Mouse (Mus musculus): ENCODE measurements around the gene Zfp768. TPM values are rescaled to one million over a fixed set of nuclear protein-coding genes. Genes with fewer than 3 reads are reported as not detected.

Zfp768 gene
- polyA plus RNA-seq, 1 experiment from 2014 or later: 16.7 TPM

- no peaks in the 10 kb centered on the region for H3K27me3 ChIP-seq
- no peak overlapping the region for H3K27ac ChIP-seq (replicated peaks)
- WGBS: 85% methylated on average over 4 of the region's 4 CpGs
- H3K4me1 ChIP-seq: no peaks in the 10 kb centered on the region
- no peak overlapping the region for H3K4me2 ChIP-seq (replicated peaks)
- no peak for ATAC-seq (ENCODE audit: insufficient number of reproducible peaks, low FRiP score, low TSS enrichment, low read depth)
- no peak overlapping the region for H3K4me3 ChIP-seq (replicated peaks)
- H3K9ac ChIP-seq: no peak overlapping the region
- H3K36me3 ChIP-seq: no peaks in the 10 kb centered on the region
- no peaks in the 10 kb centered on the region for H3K9me3 ChIP-seq (replicated peaks)
Measured at GRCm38 (mm10) chr7:127335604-127336003, 9.8 kb downstream of the Zfp768 start.

- H3K4me1 ChIP-seq: no peaks in the 10 kb centered on the region
- H3K4me2 ChIP-seq (replicated peaks): no peak overlapping the region
- no peak for ATAC-seq (ENCODE audit: insufficient number of reproducible peaks, low FRiP score, low TSS enrichment, low read depth)
- H3K36me3 ChIP-seq: no peaks in the 10 kb centered on the region
- no peaks in the 10 kb centered on the region for H3K27me3 ChIP-seq
- WGBS: 88% methylated on average over 6 of the region's 6 CpGs
- H3K27ac ChIP-seq (replicated peaks): no peak overlapping the region
- no peak overlapping the region for H3K4me3 ChIP-seq (replicated peaks)
- H3K9me3 ChIP-seq (replicated peaks): no peaks in the 10 kb centered on the region
- H3K9ac ChIP-seq: no peak overlapping the region
Measured at GRCm38 (mm10) chr7:127333240-127333639, 12.1 kb downstream of the Zfp768 start.

GRCm38 (mm10) chr7:127326685-127327084 lies 18.7 kb downstream of the Zfp768 start:
- Histone ChIP-seq H3K4me2 (replicated peaks) (no peak overlapping the region), H3K36me3 (no peaks in the 10 kb centered on the region), H3K27ac (replicated peaks) (no peak overlapping the region), H3K9ac (no peak overlapping the region), H3K27me3 (no peaks in the 10 kb centered on the region), H3K4me3 (replicated peaks) (no peak overlapping the region), H3K4me1 (no peaks in the 10 kb centered on the region), H3K9me3 (replicated peaks) (no peaks in the 10 kb centered on the region)
- ATAC-seq (ENCODE audit: insufficient number of reproducible peaks, low FRiP score, low TSS enrichment, low read depth): no peak
- 49% methylated on average over 2 of the region's 2 CpGs for WGBS

- Histone ChIP-seq H3K9me3 (replicated peaks) (no peaks in the 10 kb centered on the region), H3K27ac (replicated peaks) (no peak overlapping the region), H3K4me2 (replicated peaks) (no peak overlapping the region), H3K4me1 (no peaks in the 10 kb centered on the region), H3K9ac (no peak overlapping the region), H3K27me3 (no peaks in the 10 kb centered on the region), H3K4me3 (replicated peaks) (no peak overlapping the region), H3K36me3 (no peaks in the 10 kb centered on the region)
- ATAC-seq (ENCODE audit: insufficient number of reproducible peaks, low FRiP score, low TSS enrichment, low read depth): no peak
- WGBS: 85% methylated on average over 8 of the region's 8 CpGs
Measured at GRCm38 (mm10) chr7:127325550-127325949, 19.8 kb downstream of the Zfp768 start.

- no peak overlapping the region for H3K27ac ChIP-seq (replicated peaks)
- H3K4me2 ChIP-seq (replicated peaks): no peak overlapping the region
- ATAC-seq (ENCODE audit: insufficient number of reproducible peaks, low FRiP score, low TSS enrichment, low read depth): no peak
- WGBS: 85% methylated on average over 7 of the region's 7 CpGs
- H3K9me3 ChIP-seq (replicated peaks): no peaks in the 10 kb centered on the region
- H3K4me1 ChIP-seq: no peaks in the 10 kb centered on the region
- no peak overlapping the region for H3K4me3 ChIP-seq (replicated peaks)
- H3K36me3 ChIP-seq: no peaks in the 10 kb centered on the region
- H3K9ac ChIP-seq: no peak overlapping the region
- H3K27me3 ChIP-seq: no peaks in the 10 kb centered on the region
Measured at GRCm38 (mm10) chr7:127324944-127325343, 20.4 kb downstream of the Zfp768 start.

- no peak overlapping the region for H3K9ac ChIP-seq
- no peaks in the 10 kb centered on the region for H3K36me3 ChIP-seq
- H3K9me3 ChIP-seq (replicated peaks): no peaks in the 10 kb centered on the region
- H3K4me3 ChIP-seq (replicated peaks): no peak overlapping the region
- H3K4me1 ChIP-seq: no peaks in the 10 kb centered on the region
- WGBS: 21% methylated on average over 5 of the region's 5 CpGs
- no peaks in the 10 kb centered on the region for H3K27me3 ChIP-seq
- H3K4me2 ChIP-seq (replicated peaks): no peak overlapping the region
- no peak for ATAC-seq (ENCODE audit: insufficient number of reproducible peaks, low FRiP score, low TSS enrichment, low read depth)
- no peak overlapping the region for H3K27ac ChIP-seq (replicated peaks)
Measured at GRCm38 (mm10) chr7:127322085-127322484, 23.3 kb downstream of the Zfp768 start.

- WGBS: 71% methylated on average over 4 of the region's 4 CpGs
- H3K9me3 ChIP-seq (replicated peaks): no peaks in the 10 kb centered on the region
- no peaks in the 10 kb centered on the region for H3K36me3 ChIP-seq
- H3K27me3 ChIP-seq: no peaks in the 10 kb centered on the region
- H3K9ac ChIP-seq: no peak overlapping the region
- H3K4me3 ChIP-seq (replicated peaks): no peak overlapping the region
- H3K4me1 ChIP-seq: no peaks in the 10 kb centered on the region
- no peak overlapping the region for H3K27ac ChIP-seq (replicated peaks)
- ATAC-seq (ENCODE audit: insufficient number of reproducible peaks, low FRiP score, low TSS enrichment, low read depth): no peak
- no peak overlapping the region for H3K4me2 ChIP-seq (replicated peaks)
Measured at GRCm38 (mm10) chr7:127321106-127321505, 24.3 kb downstream of the Zfp768 start.

- WGBS: 36% methylated on average over 8 of the region's 8 CpGs
- H3K9ac ChIP-seq: no peak overlapping the region
- no peak for ATAC-seq (ENCODE audit: insufficient number of reproducible peaks, low FRiP score, low TSS enrichment, low read depth)
- H3K4me3 ChIP-seq (replicated peaks): no peak overlapping the region
- H3K27me3 ChIP-seq: no peaks in the 10 kb centered on the region
- H3K4me2 ChIP-seq (replicated peaks): no peak overlapping the region
- H3K4me1 ChIP-seq: no peaks in the 10 kb centered on the region
- no peaks in the 10 kb centered on the region for H3K36me3 ChIP-seq
- no peaks in the 10 kb centered on the region for H3K9me3 ChIP-seq (replicated peaks)
- H3K27ac ChIP-seq (replicated peaks): no peak overlapping the region
Measured at GRCm38 (mm10) chr7:127313912-127314311, 31.5 kb downstream of the Zfp768 start.

- Histone ChIP-seq H3K27me3 (no peaks in the 10 kb centered on the region), H3K4me2 (replicated peaks) (no peak overlapping the region), H3K9me3 (replicated peaks) (no peaks in the 10 kb centered on the region), H3K27ac (replicated peaks) (no peak overlapping the region), H3K9ac (no peak overlapping the region), H3K4me3 (replicated peaks) (no peak overlapping the region), H3K36me3 (no peaks in the 10 kb centered on the region), H3K4me1 (no peaks in the 10 kb centered on the region)
- ATAC-seq (ENCODE audit: insufficient number of reproducible peaks, low FRiP score, low TSS enrichment, low read depth): no peak
- 60% methylated on average over 12 of the region's 12 CpGs for WGBS
Measured at GRCm38 (mm10) chr7:127309951-127310350, 35.4 kb downstream of the Zfp768 start.

GRCm38 (mm10) chr7:127308887-127309286 lies 36.5 kb downstream of the Zfp768 start:
- ATAC-seq (ENCODE audit: insufficient number of reproducible peaks, low FRiP score, low TSS enrichment, low read depth): peak; percentile 63; the same call in 1 of the 2 replicates
- H3K27ac ChIP-seq (replicated peaks): no peak overlapping the region
- 70% methylated on average over 4 of the region's 4 CpGs for WGBS
- H3K4me3 ChIP-seq (replicated peaks): no peak overlapping the region
- no peaks in the 10 kb centered on the region for H3K36me3 ChIP-seq
- no peaks in the 10 kb centered on the region for H3K27me3 ChIP-seq
- H3K9ac ChIP-seq: no peak overlapping the region
- no peaks in the 10 kb centered on the region for H3K4me1 ChIP-seq
- no peaks in the 10 kb centered on the region for H3K9me3 ChIP-seq (replicated peaks)
- no peak overlapping the region for H3K4me2 ChIP-seq (replicated peaks)

- H3K4me2 ChIP-seq (replicated peaks): no peak overlapping the region
- H3K27ac ChIP-seq (replicated peaks): no peak overlapping the region
- no peaks in the 10 kb centered on the region for H3K36me3 ChIP-seq
- no peaks in the 10 kb centered on the region for H3K4me1 ChIP-seq
- H3K27me3 ChIP-seq: no peaks in the 10 kb centered on the region
- no peak overlapping the region for H3K4me3 ChIP-seq (replicated peaks)
- H3K9ac ChIP-seq: no peak overlapping the region
- 80% methylated on average over 2 of the region's 2 CpGs for WGBS
- ATAC-seq (ENCODE audit: insufficient number of reproducible peaks, low FRiP score, low TSS enrichment, low read depth): no peak
- no peaks in the 10 kb centered on the region for H3K9me3 ChIP-seq (replicated peaks)
Measured at GRCm38 (mm10) chr7:127308431-127308830, 37.0 kb downstream of the Zfp768 start.

- Histone ChIP-seq H3K4me2 (replicated peaks) (no peak overlapping the region), H3K9ac (no peak overlapping the region), H3K27ac (replicated peaks) (no peak overlapping the region), H3K4me1 (no peaks in the 10 kb centered on the region), H3K36me3 (no peaks in the 10 kb centered on the region), H3K9me3 (replicated peaks) (no peaks in the 10 kb centered on the region), H3K27me3 (no peaks in the 10 kb centered on the region), H3K4me3 (replicated peaks) (no peak overlapping the region)
- ATAC-seq (ENCODE audit: insufficient number of reproducible peaks, low FRiP score, low TSS enrichment, low read depth): no peak
- 97% methylated on average over 5 of the region's 5 CpGs for WGBS
Measured at GRCm38 (mm10) chr7:127297586-127298193, 47.7 kb downstream of the Zfp768 start.
